Mouse (Mus musculus) ZHBTc4 (cell line): ENCODE data around the gene Mettl21a.
A peak's percentile ranks its signal among the peaks of the same experiment; 100 is the strongest.
"Not testable (repeated sequence)": the region's sequence is repeated elsewhere in the genome, so short reads cannot be mapped to it uniquely, and the experiment has no call there.

Experiments
- DNase-seq: peaks from one replicate; pipeline ENCODE4 v3.0.0-alpha.2; 2011; ENCODE audit warnings: low read depth, low spot score

Mettl21a gene

DNA sequence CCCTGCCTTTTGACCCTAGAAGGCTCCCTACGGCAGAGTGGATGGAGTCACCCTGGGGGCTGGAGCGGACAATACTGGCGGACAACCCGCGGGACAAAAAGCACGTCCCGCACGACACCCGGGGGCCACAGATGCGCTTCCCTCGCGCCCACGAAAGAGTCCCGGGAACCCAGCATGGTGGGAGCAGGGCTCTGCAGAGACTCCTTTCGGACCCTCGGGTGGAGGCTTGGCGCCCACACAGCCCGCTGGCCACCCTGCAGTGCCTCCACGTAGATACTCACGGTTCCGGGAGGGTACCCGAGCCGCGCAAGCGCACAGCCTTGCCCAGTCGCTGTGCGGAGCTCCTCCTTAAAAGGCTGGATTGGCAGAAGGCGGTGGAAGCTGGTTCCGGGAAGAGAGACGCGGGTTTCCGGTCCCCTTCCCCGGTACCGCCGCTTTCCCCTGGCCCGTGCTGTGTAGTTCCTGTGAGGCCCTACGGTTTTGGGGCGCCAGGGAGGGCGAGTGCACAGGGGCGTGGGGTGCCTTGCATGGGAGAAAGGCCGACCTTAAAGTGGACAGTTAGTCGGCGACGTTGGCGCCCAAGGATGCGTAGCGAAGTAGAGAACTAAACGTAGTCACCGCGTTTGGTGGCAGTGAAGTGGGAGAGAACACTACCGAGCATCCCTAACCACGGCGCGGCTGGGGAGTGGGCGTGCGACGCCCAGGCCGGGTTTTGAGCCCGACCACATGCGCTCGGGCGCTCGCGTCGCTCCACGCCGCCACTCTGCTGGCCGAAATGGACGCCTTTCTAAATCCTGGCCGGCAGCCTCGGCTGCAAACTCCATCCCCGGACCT lies at the start of gene Mettl21a:
Gene Mettl21a (minus strand): TSS at position 362 of the 834 bp plus-strand sequence.
- DNase-seq, result peak; percentile 93

DNA sequence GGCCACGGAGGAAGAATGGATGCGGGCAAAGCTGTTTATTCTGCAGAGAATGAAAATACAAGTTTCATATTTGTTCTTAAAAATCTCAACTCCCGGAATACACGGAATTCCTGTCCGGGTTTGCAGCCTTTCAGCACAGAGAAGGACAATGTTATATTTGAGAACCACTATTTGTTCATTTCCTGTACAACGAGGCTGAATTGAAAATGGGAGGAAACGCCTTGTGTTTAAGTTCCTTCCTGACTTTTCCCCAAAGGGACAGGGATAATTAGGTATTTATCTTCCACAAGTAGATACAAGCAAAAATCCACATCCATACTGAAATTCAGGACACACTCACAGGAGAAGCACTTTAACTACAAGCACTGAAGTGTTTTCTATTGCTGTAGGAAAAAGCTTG lies 41.8 kb upstream of the Mettl21a start:
- DNase-seq, result no peak

DNA sequence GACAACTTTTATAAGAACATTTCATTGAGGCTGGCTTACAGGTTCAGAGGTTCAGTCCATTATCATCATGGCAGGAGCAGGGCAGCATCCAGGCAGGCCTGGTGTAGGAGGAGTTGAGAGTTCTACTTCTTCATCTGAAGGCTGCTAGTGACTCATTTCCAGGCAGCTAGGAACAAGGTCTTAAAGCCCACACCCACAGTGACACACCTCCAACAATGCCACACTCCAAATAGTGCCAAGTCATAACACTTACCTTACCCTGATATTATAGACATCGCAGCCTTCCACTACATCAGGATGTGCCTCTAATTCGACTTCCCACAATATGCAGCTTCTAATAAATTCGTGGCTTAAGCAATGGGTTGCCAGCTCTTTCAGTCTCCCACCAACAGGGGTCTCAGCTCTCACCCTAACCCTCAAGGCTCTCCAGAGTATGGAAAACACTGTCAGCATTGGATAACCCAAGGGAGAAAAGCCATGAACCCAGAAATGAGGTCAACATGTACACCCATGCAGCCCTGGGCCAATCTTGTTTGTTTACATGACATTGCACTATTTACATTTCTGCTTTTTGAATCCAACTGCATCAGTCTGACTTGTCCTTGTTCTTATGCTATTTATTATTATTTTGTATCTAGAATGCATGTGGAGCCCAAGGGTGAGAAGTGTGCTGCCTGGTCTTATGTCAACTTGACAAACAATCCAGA lies 39.5 kb upstream of the Mettl21a start:
- no peak for DNase-seq

DNA sequence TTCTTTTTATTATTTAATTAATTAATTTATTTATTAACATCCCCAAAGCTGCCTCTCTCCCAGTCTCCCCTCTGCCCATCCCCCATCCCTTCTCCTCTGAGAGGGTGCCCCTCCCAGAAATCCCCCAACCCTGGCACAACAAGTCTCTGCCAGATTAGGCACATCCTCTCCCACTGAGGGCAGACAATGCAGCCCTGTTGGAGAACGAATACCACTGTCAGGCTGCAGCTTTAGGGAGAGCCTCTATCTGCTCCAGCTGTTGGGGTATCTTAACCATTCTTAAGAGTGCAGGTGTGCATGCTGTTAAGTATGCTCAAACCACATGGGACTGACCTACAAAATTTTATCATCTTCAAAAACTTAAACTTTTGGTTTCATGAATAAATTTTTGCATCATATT lies 38.4 kb upstream of the Mettl21a start:
- peak; percentile 48 for DNase-seq

DNA sequence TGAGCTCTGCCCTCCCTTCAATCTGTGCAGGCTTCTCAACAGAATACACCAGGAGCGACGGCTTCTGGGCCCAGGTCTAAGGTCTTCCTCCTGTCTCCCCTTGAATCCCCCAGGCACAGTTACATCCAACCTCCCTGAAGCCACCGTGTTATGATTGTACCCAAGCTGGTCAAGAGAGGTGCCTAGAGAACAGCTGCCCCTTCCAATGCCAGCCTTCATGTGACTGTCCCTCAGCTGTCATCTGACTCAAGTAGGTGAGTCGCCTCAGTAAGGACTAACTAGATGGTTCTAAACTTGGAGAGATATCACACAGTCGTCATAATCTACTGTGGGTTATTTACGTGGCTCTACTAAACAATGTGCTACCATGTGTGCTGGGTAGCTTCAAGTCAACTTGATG lies 36.7 kb upstream of the Mettl21a start:
- no peak for DNase-seq

DNA sequence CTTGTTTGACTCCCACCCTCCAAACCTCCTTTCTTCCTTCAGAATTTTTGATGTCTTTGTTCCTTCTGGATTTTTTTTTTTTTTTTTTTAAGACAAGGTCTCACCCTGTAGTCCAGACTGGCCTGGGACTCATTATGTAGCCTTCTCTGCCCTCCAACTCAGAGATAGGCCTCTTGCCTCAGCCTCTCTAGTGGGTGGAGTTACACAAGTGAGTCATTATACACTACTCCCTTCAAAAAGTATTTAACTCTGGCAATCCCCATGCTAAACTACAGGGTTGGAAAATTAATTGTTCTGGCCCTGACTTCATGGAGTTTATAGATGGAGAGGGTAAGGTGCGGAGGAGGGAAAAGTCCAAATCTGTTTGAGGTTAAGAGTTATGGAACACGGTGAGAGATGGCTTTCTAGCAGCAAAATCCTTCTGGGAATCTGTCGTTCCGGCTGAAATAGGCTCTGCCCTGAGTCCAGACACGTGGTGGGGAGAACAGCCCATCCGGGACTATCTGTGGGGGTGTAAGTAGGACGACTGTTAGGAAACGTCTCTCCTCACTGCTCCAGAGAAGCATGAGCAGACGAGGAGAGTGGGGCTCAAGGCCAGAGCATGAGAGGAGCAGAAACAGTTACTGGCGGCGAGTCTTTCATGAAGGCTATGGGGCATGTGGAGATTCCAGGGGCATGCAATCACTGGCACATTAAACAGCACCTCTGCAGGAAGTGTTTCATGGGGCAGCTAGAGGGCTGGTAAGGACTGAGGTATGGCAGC lies 32.5 kb upstream of the Mettl21a start:
- DNase-seq, result no peak

DNA sequence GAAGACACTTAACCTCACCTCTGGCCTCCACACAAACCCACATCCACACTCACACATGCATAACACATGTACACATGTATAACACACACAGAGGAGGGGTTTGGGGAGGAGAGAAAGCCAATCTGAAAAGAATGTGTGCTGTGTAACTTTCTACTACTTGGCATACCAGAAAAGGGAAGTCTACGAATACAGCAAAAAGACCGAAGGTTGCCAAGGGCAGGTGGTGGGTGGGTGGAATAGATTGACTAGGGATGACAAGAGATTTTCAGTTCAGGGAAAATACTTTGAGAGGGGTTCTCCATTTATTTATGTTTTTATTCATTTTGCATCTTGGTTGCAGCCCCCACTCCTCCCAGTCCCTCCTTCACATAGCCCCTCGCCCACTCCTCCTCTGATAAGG lies 27.5 kb upstream of the Mettl21a start:
- no peak for DNase-seq

DNA sequence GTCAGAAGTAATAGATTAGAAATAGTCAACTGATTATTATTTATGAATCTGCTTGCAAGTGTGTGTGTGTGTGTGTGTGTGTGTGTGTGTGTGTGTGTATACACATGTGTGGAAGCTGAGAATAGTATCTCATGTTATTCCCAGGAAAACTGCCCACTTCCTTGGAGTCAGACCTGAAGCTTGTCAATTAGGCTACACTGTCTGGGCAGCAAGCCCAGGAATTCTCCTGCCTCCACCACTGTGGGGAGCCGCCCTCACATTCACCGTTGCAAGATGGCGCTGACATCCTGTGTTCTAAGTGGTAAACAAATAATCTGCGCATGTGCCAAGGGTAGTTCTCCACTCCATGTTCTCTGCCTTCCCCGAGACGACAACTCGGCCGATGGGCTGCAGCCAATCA lies 25.5 kb upstream of the Mettl21a start:
- DNase-seq, result not testable (repeated sequence)

DNA sequence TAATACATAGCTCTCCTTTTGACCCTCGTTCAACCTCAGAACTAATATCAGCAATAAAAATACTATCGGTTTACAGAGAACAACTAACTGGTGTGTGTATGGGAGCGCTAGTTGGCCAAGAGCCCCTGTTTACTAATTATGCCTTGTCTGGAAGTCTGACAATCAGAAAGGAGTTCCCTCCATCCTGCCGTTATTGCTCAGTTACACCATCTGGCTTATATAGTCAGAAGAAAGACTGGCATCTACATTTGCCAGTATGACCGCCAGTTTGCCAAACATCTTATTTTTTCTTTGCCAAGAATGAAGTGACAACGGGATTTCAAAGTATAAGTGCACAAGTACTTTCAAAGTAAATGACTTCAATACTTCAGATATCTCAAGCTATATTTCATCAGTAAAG lies 24.0 kb upstream of the Mettl21a start:
- DNase-seq, result no peak

DNA sequence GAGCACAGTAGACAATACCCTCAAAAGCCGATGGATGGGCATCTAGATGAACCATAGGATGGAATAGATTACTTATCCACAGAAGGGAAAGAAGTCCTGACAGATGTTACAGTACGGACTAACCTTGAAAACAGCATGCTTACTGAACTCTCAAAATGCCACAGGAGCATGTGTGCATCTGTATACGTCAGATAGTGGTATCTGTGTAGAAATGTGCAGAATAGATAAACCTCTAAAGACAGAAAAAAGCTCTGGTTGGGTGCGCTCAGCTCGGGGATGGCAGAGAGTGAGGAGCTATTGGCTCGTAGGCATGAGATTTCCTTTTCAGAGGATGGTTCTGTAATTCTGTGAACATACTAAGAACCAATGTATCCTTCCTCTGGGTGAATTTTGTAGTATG lies 22.2 kb upstream of the Mettl21a start:
- no peak for DNase-seq

DNA sequence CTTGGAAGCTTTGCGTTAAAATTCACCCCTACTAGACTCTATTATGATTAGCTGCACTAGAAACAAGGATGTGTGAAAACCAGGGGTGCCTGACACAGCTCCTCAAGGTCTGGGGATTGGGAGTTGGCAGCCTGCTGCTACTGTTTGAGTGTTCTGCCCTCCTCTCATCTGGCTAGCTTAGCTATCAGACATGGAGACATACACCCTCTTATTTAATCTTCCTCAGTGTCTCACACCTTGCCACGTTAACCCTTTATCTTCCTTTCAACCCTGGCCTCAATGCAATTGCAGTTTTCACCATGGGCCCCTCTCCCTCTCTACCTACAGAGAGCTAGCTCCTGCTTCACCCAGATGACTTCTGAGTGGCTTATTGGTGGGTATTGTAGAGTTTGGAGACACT lies 18.6 kb upstream of the Mettl21a start:
- DNase-seq, result no peak

DNA sequence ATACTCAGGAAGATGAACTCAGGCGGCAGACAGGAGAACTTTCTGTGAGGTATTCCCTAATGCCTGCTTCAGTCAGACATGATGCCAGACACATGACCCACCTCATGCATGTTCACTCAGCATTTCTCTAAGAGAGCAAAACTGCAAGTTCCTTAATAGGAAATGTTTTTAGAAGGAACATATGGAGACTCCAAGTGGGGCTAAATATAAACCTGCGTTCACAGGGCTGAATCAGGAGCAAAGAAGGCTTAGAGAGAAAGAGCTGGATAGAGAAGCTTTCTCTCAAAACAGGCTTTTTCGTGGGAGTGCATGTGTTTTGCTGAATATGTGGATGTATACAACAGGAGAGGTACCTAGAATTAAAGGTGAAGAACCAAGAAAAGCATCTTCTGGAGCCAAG lies 16.2 kb upstream of the Mettl21a start:
- DNase-seq, result no peak

DNA sequence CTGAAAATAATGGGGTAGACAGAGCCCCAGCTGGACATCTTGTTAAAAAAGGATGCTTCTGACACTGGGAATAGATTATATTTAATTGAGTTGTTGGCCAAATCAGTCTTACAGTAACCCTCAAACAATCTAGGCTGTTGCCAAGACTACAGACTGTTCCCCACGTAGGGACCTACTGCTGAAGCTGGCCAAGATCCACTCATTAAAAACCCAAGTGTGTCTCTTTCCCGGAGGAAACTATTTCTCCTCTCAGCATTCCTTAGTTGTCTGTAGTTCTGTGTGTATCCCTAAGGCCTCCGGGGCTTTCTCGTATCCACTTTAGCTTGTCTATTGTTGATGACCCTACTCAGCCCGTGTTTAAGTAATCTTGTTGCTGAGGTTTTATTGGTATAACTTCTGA lies 14.5 kb upstream of the Mettl21a start:
- DNase-seq, result no peak

DNA sequence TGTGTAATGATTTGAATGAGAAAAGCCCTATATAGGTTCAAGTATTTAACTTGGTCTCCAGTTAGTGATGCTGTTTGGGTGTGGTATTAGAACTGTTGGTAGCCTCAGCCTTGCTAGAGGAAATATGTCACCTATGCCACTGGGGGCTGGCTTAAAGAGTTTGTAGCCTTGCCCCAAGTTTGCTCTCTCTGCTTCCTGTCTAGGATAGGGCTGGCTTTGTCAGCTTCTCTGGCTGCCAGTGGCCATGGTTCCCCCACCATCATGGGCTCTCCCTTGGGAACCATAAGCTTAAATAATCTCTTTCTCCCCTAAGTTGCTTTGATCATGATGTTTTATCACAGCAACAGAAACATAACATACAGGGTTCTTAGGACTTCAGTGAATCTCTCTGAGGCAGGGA lies 8.2 kb upstream of the Mettl21a start:
- no peak for DNase-seq

DNA sequence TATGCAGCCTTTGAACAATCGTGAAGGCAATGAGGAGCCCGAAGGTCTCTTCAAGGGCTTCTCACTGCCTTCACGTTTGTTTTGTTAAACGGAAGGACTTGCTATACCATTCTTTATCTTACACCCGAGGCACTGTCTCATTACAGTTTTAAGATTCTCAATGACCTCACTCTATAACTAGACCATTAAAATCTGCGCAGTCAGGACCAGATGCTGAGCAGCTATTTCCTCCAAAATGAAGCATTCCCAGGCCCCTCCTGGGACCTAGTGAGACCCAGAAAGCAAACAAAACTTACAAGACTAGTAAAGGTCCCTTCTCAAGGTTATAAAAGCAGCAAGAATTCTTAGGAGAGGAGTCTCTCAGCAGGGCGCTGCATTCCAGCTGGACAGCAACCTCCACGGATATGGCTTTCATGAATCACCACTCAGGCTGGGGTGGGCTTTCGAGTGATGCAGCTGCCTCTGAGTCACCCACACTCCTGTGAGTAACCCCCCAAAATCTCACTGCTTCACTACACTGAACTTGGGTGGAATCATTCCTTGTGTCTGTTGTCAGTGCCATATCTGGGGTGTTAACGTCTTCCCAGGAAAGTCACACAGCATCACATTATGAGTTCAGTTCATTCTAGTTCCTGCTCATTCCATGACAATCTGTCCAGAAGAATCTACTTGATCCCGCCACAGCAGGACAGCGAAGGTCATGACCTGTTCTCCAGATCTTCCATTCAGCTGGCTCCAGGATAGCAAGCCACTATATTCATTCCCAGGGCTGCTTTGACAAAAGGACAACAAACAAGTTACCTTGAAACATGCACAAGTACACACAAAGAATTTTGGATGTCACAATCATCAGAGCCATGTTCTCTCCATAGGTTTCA lies 6.8 kb upstream of the Mettl21a start:
- DNase-seq, result peak; percentile 78

DNA sequence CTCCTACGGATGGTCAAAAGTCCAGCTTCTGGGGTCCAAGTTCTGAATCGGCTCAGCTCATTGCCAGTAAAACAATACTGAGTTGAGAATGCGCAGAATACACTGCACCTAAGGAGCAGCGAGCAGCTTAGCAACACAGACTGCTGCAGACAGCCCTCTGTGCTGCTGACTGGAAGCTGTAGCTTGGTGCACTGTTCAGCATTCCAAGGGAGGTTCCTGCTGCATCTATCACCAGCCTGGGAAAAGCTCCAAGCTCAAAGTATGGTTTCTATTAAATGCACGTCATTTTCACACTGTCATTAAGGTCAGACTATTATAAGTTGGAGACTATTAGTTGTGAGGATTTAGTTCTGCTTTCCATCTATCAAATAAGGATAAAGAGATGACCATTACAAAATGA lies 4.1 kb upstream of the Mettl21a start:
- no peak for DNase-seq

DNA sequence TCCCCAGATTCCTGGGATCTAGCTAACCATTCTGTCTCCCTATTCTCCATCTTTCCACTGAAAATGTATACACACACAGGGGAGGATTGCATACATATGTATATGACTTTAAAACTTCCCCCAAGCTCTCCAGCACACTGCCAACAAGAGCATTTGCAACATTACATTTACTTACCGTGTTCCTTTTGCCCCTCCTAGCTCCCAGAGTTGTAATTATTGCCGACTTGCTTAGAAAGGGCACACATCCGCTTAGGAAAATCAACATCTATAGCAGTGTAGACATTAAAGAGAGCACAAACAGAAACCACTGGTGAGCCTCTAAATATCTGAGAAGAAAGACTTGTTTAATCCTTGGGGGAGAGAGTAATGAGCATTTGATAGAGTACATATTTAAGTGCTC lies 1.2 kb upstream of the Mettl21a start:
- no peak for DNase-seq

DNA sequence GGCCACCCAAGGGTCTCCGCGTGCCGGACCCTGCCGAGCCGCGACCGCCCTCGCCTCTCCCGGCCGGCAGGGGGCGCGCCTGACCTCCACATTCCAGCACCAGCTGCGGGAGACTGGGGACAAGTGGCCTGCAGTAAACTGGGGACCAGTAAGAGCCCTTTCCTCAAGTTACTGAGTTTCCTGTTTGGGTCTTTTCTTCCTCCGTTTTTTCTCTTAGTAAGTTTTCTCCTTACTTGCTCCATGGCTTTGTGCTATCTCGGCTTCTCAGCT lies 608 bp upstream of the Mettl21a start:
- peak; percentile 92 for DNase-seq

DNA sequence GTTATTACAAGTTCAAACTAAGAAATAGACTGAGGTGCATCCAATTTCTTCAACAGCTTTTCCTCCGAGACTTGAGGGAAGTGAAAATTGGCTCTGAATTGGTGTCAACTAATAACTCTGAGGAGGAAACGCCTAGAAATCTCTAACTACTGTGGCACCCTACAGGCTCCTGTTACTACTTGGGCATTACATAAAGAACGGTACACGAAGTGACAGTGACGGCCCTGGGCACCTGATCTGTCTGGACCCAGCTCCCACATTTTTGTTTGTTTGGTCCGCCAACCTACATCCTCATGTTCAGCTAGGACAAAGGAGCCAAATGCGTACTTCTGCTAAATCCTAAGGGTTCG lies 536 bp downstream of the Mettl21a start:
- no peak for DNase-seq

DNA sequence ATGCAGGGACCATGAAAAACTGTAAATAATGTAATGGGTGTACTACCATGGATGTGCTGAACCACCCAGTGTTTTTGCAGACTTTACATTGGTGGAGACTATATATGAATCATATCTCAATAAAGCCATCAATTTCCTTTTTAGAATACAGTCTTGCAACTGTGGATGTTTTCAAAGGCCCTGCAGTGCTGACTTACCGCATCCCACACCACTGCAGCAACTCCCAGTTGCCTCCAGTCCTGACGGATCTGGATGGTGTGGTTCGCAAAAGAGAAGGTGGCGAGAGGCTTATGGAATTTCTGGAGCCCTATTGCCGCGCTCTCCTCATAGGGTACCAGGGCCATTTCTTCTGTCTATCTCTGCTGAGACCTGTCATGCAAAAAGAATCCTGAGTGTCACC lies 966 bp downstream of the Mettl21a start:
- DNase-seq, result no peak

DNA sequence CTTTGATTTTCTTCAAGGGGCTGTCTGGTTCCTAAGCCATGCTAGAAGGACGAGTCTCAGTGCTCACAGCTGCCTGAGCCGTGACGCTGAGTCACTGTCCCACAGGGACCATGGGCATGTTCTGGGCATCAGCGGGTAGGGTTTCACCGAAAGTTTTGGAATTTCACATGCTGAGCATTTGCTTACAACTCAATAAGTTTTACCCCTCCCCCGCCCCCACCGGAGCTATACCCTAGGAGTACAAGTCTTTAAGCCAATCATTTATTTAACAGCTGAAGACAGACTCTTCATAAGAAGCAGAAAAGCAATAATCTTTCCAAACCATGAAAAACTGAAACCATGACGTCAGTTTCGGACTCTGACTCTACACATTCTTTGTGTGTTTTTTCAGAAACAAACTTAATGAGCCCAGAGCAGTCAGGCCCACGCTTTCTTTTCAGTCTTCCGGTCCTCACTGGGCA lies 1.5 kb downstream of the Mettl21a start:
- no peak for DNase-seq
